Mouse (Mus musculus): ENCODE data around the gene Mab21l3. TPM values are rescaled to one million over a fixed set of nuclear protein-coding genes. Genes with fewer than 3 reads are reported as not detected.

Gene Mab21l3
- under 1 TPM in 1 of 2 experiments, not detected in 1; 0.26 TPM for polyA plus RNA-seq (2017; shearing (Covaris generic))

DNA sequence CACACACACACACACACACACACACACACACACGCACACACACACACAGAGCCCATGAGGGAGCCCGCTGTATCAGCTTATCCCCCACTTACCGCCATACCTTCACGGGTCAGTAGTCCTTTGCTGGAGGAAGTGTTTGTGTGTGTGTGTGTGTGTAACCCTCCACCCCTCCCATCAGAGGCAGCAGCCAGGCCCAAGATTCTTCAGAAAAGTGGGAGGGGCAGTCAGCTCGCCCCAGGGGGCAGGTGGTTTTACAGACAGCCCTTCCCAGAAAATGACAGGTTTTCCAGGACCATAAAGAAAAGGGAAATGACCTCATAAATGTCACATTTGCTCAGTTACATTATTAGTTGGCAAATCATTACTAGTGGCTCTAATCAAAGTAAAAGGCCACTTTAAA is at the start of gene Mab21l3:
Gene Mab21l3 (minus strand): TSS at position 144 of the 400 bp plus-strand sequence.

Other genes starting within 250 kb of the Mab21l3 start
- 100 to 1,000 TPM in 1 of 2 experiments, 10 to 100 TPM in 1; 72.4 to 108 TPM for gene Atp1a1, start 244.3 kb downstream of the Mab21l3 start, polyA plus RNA-seq (2017; shearing (Covaris generic))
- 10 to 100 TPM; 15.6 to 16.8 TPM for gene Slc22a15, start 75.5 kb upstream of the Mab21l3 start, polyA plus RNA-seq (2017; shearing (Covaris generic))
- not detected for gene Nhlh2, start 161.1 kb upstream of the Mab21l3 start, polyA plus RNA-seq (2017; shearing (Covaris generic))
- not detected for gene Casq2, start 237.5 kb upstream of the Mab21l3 start, polyA plus RNA-seq (2017; shearing (Covaris generic))